Mouse (Mus musculus) bone marrow, adult 2 months (tissue): ENCODE measurements around the gene A3galt2.

Experiments
- CTCF ChIP-seq: fragments of 200-500 bp; IDR thresholded peaks from 2 replicates; pipeline ENCODE4 v1.5.1; 2011; ENCODE audit warnings: low read length, control low read depth; ENCODE audit not compliant: control insufficient read depth, insufficient read depth
- POLR2A ChIP-seq: fragments of 200-500 bp; IDR thresholded peaks from 2 replicates; pipeline ENCODE4 v1.6.1; 2011; ENCODE audit warnings: low read depth, mild to moderate bottlenecking, control low read depth, low read length, borderline replicate concordance; ENCODE audit not compliant: control insufficient read depth

DNA sequence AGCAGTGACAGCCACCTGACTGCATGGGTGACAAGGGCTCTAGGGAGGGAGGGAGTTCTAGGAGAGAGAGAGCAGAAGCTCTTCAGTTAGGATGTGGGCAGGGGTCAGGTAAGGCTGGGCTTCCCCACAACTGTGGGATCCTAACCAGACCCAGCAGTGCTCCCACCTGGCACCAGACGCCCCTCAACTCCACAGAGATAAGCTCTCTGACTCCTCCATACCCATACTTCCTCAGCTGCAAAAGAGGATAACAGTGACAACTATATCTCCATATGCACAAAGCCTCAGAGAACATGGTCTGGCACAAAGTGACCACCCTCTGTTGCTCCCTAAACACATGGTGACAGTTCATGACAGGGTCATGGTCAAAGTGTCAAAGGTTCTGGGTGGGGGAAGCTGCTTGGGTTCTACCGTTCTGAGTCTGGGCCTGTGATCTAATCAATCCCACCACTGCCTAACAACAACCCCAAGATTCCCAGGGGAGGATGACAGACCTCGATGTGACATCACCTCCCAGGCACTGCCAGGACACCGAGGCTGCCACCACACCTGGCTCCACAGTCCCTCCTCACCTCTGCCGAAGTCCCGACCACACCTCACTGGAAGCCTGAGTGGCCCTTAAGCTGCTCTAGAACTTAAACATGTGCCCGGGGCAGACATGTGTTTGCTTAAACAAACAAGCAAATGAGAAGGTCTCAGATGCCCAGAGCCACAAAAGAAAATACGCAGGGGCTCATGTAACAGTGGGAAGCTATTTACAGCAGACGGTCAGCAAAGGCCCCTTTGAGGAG is 46.7 kb downstream of the A3galt2 start:
- TF ChIP-seq CTCF: no peak
- TF ChIP-seq POLR2A: no peak
